In genomic region chr1:160351880-160352234, GRCm38 (mm10) we compare ENCODE assay signal across 8 mouse cellular contexts.
DNase-seq lines count a peak whose midpoint lies in the region; ATAC-seq and TF ChIP-seq lines count a peak whose summit lies in the region.

No protein-coding gene starts in this region.

- DNase-seq in ES-CJ7 (ENCODE audit: low read depth, low spot score): peak; percentile 25
- DNase-seq in brain, embryonic 18.5 days (ENCODE audit: low read depth, low spot score): peak; percentile 73
- peak; percentile 30 to 45 for DNase-seq in heart, postnatal 14 days
- peak; percentile 72 to 85 for DNase-seq in layer of hippocampus, adult 2 months (ENCODE audit: low spot score in 2 of 2)
- DNase-seq in liver, postnatal 0 days: peak; percentile 21
- peak; percentile 80 for DNase-seq in retina, embryonic 14.5 days (ENCODE audit: low spot score)

- H3K9ac ChIP-seq in forebrain, embryonic 12.5 days: peak overlapping the region; percentile 61
- H3K9ac ChIP-seq in liver, postnatal 0 days (replicated peaks): no peak overlapping the region; the same call in 1 of the 2 replicates

- peak; percentile 38; the same call in 1 of the 2 replicates for TF ChIP-seq CTCF in layer of hippocampus, adult 2 months (conservative IDR thresholded peaks at IDR 0.05)
- TF ChIP-seq CTCF in liver, postnatal 0 days (IDR thresholded peaks at IDR 0.05; ENCODE audit: low read depth): no peak

- peak; percentile 93 for ATAC-seq in forebrain, embryonic 12.5 days (ENCODE audit: low FRiP score)
- ATAC-seq in liver, postnatal 0 days: 0 out of 2 replicates have a peak, but pooled peaks have one; percentile 12
- no peak for ATAC-seq in CD4-positive, CD25-positive, alpha-beta regulatory T cell, adult 4 months

- H3K27me3 ChIP-seq in forebrain, embryonic 12.5 days: no peaks in the 10 kb centered on the region
- no peaks in the 10 kb centered on the region for H3K27me3 ChIP-seq in liver, postnatal 0 days (ENCODE audit: insufficient read depth, low read length)

- intact Hi-C loops in heart, postnatal 14 days (cut with DNase I): no loop called here

- H3K4me3 ChIP-seq in forebrain, embryonic 12.5 days (replicated peaks): peak overlapping the region; percentile 39
- peak overlapping the region; percentile 65 for H3K4me3 ChIP-seq in layer of hippocampus, adult 2 months
- no peak overlapping the region for H3K4me3 ChIP-seq in liver, postnatal 0 days (ENCODE audit: low read depth, low read length)

- no peaks in the 10 kb centered on the region for H3K9me3 ChIP-seq in forebrain, embryonic 12.5 days
- H3K9me3 ChIP-seq in liver, postnatal 0 days (ENCODE audit: low read length): no peaks in the 10 kb centered on the region

- H3K4me2 ChIP-seq in forebrain, embryonic 12.5 days: peak overlapping the region; percentile 60
- H3K4me2 ChIP-seq in liver, postnatal 0 days (ENCODE audit: low read depth, low read length): peak overlapping the region; percentile 49

- no peak for TF ChIP-seq EP300 in liver, postnatal 0 days (IDR thresholded peaks at IDR 0.05; ENCODE audit: low read depth)

- H3K27ac ChIP-seq in forebrain, embryonic 12.5 days: peak overlapping the region; percentile 84
- peak overlapping the region; percentile 98 for H3K27ac ChIP-seq in layer of hippocampus, adult 2 months
- no peak overlapping the region for H3K27ac ChIP-seq in liver, postnatal 0 days (ENCODE audit: low read depth)

- H3K36me3 ChIP-seq in forebrain, embryonic 12.5 days (replicated peaks): no peaks in the 10 kb centered on the region
- H3K36me3 ChIP-seq in liver, postnatal 0 days (replicated peaks; ENCODE audit: insufficient read depth, low read length): no peaks in the 10 kb centered on the region

- under 1% methylated on average over 10 of the region's 10 CpGs for WGBS in forebrain, embryonic 12.5 days
- 5% methylated on average over 10 of the region's 10 CpGs for WGBS in liver, postnatal 0 days (ENCODE audit: insufficient replicate concordance)

- H3K4me1 ChIP-seq in forebrain, embryonic 12.5 days: peaks cover 14% of the 10 kb centered on the region
- H3K4me1 ChIP-seq in liver, postnatal 0 days (ENCODE audit: insufficient read depth): peaks cover 3% of the 10 kb centered on the region; the same call in 1 of the 2 replicates

Comparison
In these comparisons a context has a peak if more than half of its experiments do, and no peak if none do; other contexts are left out.
1. DNase-seq: peak in every context shown above with its lines; median percentile 80 in retina, embryonic 14.5 days; 78 in layer of hippocampus, adult 2 months; 73 in brain, embryonic 18.5 days; 38 in heart, postnatal 14 days; 25 in ES-CJ7; 21 in liver, postnatal 0 days.